Mouse (Mus musculus): ENCODE results near the gene Muc13. TPM values are rescaled to one million over a fixed set of nuclear protein-coding genes. Genes with fewer than 3 reads are reported as not detected.

Muc13 gene
- under 1 TPM in 1 of 2 experiments, not detected in 1; 0.12 TPM for polyA plus RNA-seq (2017; shearing (Covaris generic))

GRCm38 (mm10) chr16:33793846-33794791 lies at the start of gene Muc13:
TSS of gene Muc13 (plus strand) at chr16:33794037.

GRCm38 (mm10) chr16:33829301-33829831 lies 35.5 kb downstream of the Muc13 start, which contains the start of gene Itgb5:
TSS of gene Itgb5 (plus strand) at chr16:33829665.

Other genes starting within 250 kb of the Muc13 start
- gene Heg1, start 109.7 kb upstream of the Muc13 start, polyA plus RNA-seq (2017; shearing (Covaris generic)), result 10 to 100 TPM; 39.0 to 43.7 TPM
- gene Itgb5, start 35.6 kb downstream of the Muc13 start, polyA plus RNA-seq (2017; shearing (Covaris generic)), result 1 to 10 TPM; 4.7 to 6.2 TPM
- gene Umps, start 173.0 kb downstream of the Muc13 start, polyA plus RNA-seq (2017; shearing (Covaris generic)), result 10 to 100 TPM; 23.8 to 33.5 TPM